In the genomic region with DNA sequence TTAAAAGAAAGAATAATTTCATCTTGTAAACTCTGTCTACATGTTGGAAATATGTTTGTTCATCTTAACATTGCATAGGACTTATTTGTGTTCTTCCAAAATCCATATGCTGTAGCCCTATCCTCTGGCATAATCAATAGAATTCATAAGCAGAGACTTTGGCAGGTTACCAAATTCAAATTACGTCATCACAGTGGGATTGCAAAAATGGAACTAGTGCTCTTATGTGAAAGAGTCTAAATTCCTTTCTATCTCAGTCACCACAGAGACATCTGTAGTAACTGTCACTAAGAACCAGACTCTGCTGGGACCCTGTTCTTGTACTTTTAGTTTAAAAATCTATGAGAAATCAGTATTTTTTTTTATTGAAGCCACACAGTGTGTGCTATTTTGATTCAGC, we compare ENCODE assay signal across 20 mouse cellular contexts.
A peak's percentile ranks its signal among the peaks of the same experiment; 100 is the strongest.
DNase-seq lines count a peak whose midpoint lies in the region; ATAC-seq and TF ChIP-seq lines count a peak whose summit lies in the region.
"Had no signal": no experiment of that assay in that cellular context is flagged by ENCODE, and none has a peak within 500 bp of the region (broad histone marks: within the 10 kb centered on the region; RNA-seq: fewer than 3 reads in every experiment).

No protein-coding gene starts in this region.

- no peak for TF ChIP-seq CTCF in liver, postnatal 0 days (IDR thresholded peaks at IDR 0.05; ENCODE audit: low read depth)

- DNase-seq in embryonic facial prominence, embryonic 14.5 days (ENCODE audit: low spot score), result peak; percentile 16
- no peak for DNase-seq in embryonic facial prominence, embryonic 10.5 days (ENCODE audit: low spot score)
- no peak for DNase-seq in liver, postnatal 0 days
- DNase-seq in liver (no peak), 3T3-L1 (ENCODE audit: low read depth, low spot score) (peak; percentile 17), NIH3T3 (ENCODE audit: low read depth) (peak; percentile 29)
- no peak for DNase-seq in cerebellum, adult 11 months
- no peak for DNase-seq in gastrocnemius, postnatal 25 days
- DNase-seq: adrenal gland, adult 2 months; adrenal gland, postnatal 10 days; adrenal gland, postnatal 36 days; cerebellum, adult 11-12 months; cerebellum, adult 2 months; cerebellum, adult 9-10 months; cerebellum, postnatal 10 days; cerebellum, postnatal 25 days; forebrain, postnatal 0 days had no signal

- no peak overlapping the region for H3K9ac ChIP-seq in embryonic facial prominence, embryonic 14.5 days (ENCODE audit: low read depth, low read length)
- H3K9ac ChIP-seq in liver, postnatal 0 days (replicated peaks), result no peak overlapping the region
- H3K9ac ChIP-seq: embryonic facial prominence, embryonic 13.5 days; forebrain, embryonic 13.5 days; forebrain, embryonic 15.5 days; forebrain, postnatal 0 days had no signal

- WGBS in embryonic facial prominence, embryonic 14.5 days, result 64% methylated on average over 1 of the region's 1 CpGs
- WGBS in embryonic facial prominence, embryonic 10.5 days, result 94% methylated on average over 1 of the region's 1 CpGs
- WGBS in liver, postnatal 0 days (ENCODE audit: insufficient replicate concordance), result 52% methylated on average over 1 of the region's 1 CpGs

- TF ChIP-seq EP300 in liver, postnatal 0 days (IDR thresholded peaks at IDR 0.05; ENCODE audit: low read depth), result no peak

- ATAC-seq in embryonic facial prominence, embryonic 14.5 days (ENCODE audit: low read depth), result no peak
- peak; percentile 60 for ATAC-seq in liver, postnatal 0 days
- ATAC-seq: forebrain, embryonic 13.5 days; forebrain, embryonic 15.5 days; forebrain, postnatal 0 days had no signal

- no peaks in the 10 kb centered on the region for H3K9me3 ChIP-seq in embryonic facial prominence, embryonic 14.5 days (ENCODE audit: control insufficient read depth, low read length)
- H3K9me3 ChIP-seq in embryonic facial prominence, embryonic 10.5 days, result no peaks in the 10 kb centered on the region
- H3K9me3 ChIP-seq in liver, postnatal 0 days (ENCODE audit: low read length), result no peaks in the 10 kb centered on the region
- H3K9me3 ChIP-seq: embryonic facial prominence, embryonic 13.5 days; forebrain, embryonic 13.5 days; forebrain, embryonic 15.5 days had no signal

- no peak overlapping the region for H3K4me3 ChIP-seq in embryonic facial prominence, embryonic 14.5 days (ENCODE audit: low read depth, low read length)
- no peak overlapping the region for H3K4me3 ChIP-seq in embryonic facial prominence, embryonic 10.5 days
- no peak overlapping the region for H3K4me3 ChIP-seq in liver, postnatal 0 days (ENCODE audit: low read depth, low read length)
- H3K4me3 ChIP-seq: embryonic facial prominence, embryonic 13.5 days; forebrain, embryonic 13.5 days; forebrain, embryonic 15.5 days had no signal

- no peak overlapping the region for H3K27ac ChIP-seq in embryonic facial prominence, embryonic 14.5 days (replicated peaks; ENCODE audit: low read depth, low read length)
- no peak overlapping the region for H3K27ac ChIP-seq in embryonic facial prominence, embryonic 10.5 days (replicated peaks)
- H3K27ac ChIP-seq in liver, postnatal 0 days (ENCODE audit: low read depth), result no peak overlapping the region
- H3K27ac ChIP-seq: embryonic facial prominence, embryonic 13.5 days; forebrain, embryonic 13.5 days; forebrain, embryonic 15.5 days had no signal

- no peak overlapping the region for H3K4me2 ChIP-seq in embryonic facial prominence, embryonic 14.5 days (ENCODE audit: low read depth, low read length)
- no peak overlapping the region for H3K4me2 ChIP-seq in liver, postnatal 0 days (ENCODE audit: low read depth, low read length)
- H3K4me2 ChIP-seq: embryonic facial prominence, embryonic 13.5 days; forebrain, embryonic 13.5 days; forebrain, embryonic 15.5 days had no signal

- H3K36me3 ChIP-seq in embryonic facial prominence, embryonic 14.5 days (ENCODE audit: control insufficient read depth, insufficient read depth, low read length), result no peaks in the 10 kb centered on the region
- H3K36me3 ChIP-seq in embryonic facial prominence, embryonic 10.5 days (replicated peaks), result no peaks in the 10 kb centered on the region
- H3K36me3 ChIP-seq in liver, postnatal 0 days (replicated peaks; ENCODE audit: insufficient read depth, low read length), result no peaks in the 10 kb centered on the region
- H3K36me3 ChIP-seq: embryonic facial prominence, embryonic 13.5 days; forebrain, embryonic 15.5 days had no signal

- no peaks in the 10 kb centered on the region for H3K27me3 ChIP-seq in embryonic facial prominence, embryonic 14.5 days (replicated peaks; ENCODE audit: control insufficient read depth, insufficient read depth, low read length)
- H3K27me3 ChIP-seq in embryonic facial prominence, embryonic 10.5 days (replicated peaks; ENCODE audit: low read depth, poor library complexity, severe bottlenecking), result no peaks in the 10 kb centered on the region
- H3K27me3 ChIP-seq in liver, postnatal 0 days (ENCODE audit: insufficient read depth, low read length), result no peaks in the 10 kb centered on the region
- H3K27me3 ChIP-seq: embryonic facial prominence, embryonic 13.5 days; forebrain, embryonic 13.5 days; forebrain, embryonic 15.5 days had no signal

- H3K4me1 ChIP-seq in embryonic facial prominence, embryonic 14.5 days (ENCODE audit: control insufficient read depth, insufficient read depth, low read length), result no peaks in the 10 kb centered on the region
- H3K4me1 ChIP-seq in embryonic facial prominence, embryonic 10.5 days, result no peaks in the 10 kb centered on the region
- H3K4me1 ChIP-seq in liver, postnatal 0 days (ENCODE audit: insufficient read depth), result no peaks in the 10 kb centered on the region
- H3K4me1 ChIP-seq: embryonic facial prominence, embryonic 13.5 days; forebrain, embryonic 13.5 days; forebrain, embryonic 15.5 days had no signal

Comparison
In these comparisons a context has a peak if more than half of its experiments do, and no peak if none do; other contexts are left out.
1. DNase-seq: peak in embryonic facial prominence, embryonic 14.5 days (single experiment), 3T3-L1 (single experiment) and NIH3T3 (single experiment); none in embryonic facial prominence, embryonic 10.5 days (single experiment), liver, postnatal 0 days (single experiment), liver (single experiment), cerebellum, adult 11 months (single experiment) and gastrocnemius, postnatal 25 days (single experiment).